Mouse (Mus musculus) lung, postnatal 0 days (tissue): ENCODE data around the gene Chrna10.

Experiments used
- CTCF ChIP-seq: IDR thresholded peaks from 2 replicates; pipeline ENCODE4 v1.5.1; 2016; ENCODE audit warnings: antibody characterized with exemption, mild to moderate bottlenecking
- EP300 ChIP-seq: IDR thresholded peaks from 2 replicates; pipeline ENCODE4 v1.6.1; 2016; ENCODE audit warnings: antibody characterized with exemption, mild to moderate bottlenecking, control low read depth

GRCm38 (mm10) chr7:102102241-102102640, 14.4 kb downstream of the Chrna10 start:
- TF ChIP-seq CTCF (peak; percentile 17; the same call in 1 of the 2 replicates), EP300 (no peak)
